ENCODE assay signal across 9 mouse cellular contexts in the genomic region with DNA sequence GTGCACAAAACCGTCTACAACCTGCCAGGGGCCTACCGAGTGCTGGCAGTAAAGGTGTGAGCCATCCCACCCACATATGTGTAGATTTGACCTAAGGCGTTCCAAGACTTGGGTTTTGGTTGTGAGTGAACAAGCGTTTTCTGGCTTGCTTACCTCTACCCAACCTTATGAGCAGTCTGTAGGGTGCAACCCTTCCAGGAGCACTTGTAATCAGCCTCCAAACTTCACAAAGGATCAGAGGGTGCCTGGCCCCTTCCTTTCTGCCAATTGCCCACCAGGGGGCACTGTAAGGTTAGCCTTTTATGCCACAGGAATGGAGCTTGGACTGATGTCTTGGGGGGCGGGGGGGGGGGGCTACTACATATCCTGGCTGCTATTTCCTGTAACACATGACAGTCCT. TPM values are rescaled to one million over a fixed set of nuclear protein-coding genes. Genes with fewer than 3 reads are reported as not detected.
DNase-seq lines count a peak whose midpoint lies in the region; ATAC-seq and TF ChIP-seq lines count a peak whose summit lies in the region.
"Had no signal": no experiment of that assay in that cellular context is flagged by ENCODE, and none has a peak within 500 bp of the region (broad histone marks: within the 10 kb centered on the region; RNA-seq: fewer than 3 reads in every experiment).

No protein-coding gene starts in this region.

- H3K4me2 ChIP-seq in lung, embryonic 14.5 days, result no peak overlapping the region
- no peak overlapping the region for H3K4me2 ChIP-seq in hindbrain, embryonic 11.5 days (replicated peaks; ENCODE audit: low read depth, low read length)
- no peak overlapping the region for H3K4me2 ChIP-seq in liver, embryonic 13.5 days
- H3K4me2 ChIP-seq in neural tube, embryonic 14.5 days (ENCODE audit: low read depth, low read length), result no peak overlapping the region

- no peaks in the 10 kb centered on the region for H3K9me3 ChIP-seq in lung, embryonic 14.5 days (ENCODE audit: low read depth, low read length)
- no peaks in the 10 kb centered on the region for H3K9me3 ChIP-seq in hindbrain, embryonic 11.5 days (ENCODE audit: control insufficient read depth, low read length)
- no peaks in the 10 kb centered on the region for H3K9me3 ChIP-seq in liver, embryonic 13.5 days (replicated peaks)
- H3K9me3 ChIP-seq in neural tube, embryonic 14.5 days (ENCODE audit: control insufficient read depth, low read length), result no peaks in the 10 kb centered on the region

- peak; percentile 76 for DNase-seq in lung, embryonic 14.5 days
- no peak for DNase-seq in lung, postnatal 25 days (ENCODE audit: low spot score)
- peak; percentile 55 for DNase-seq in brain, embryonic 14.5 days (ENCODE audit: low read depth)
- DNase-seq in hindbrain, embryonic 11.5 days (ENCODE audit: low spot score), result peak; percentile 79
- DNase-seq in liver, embryonic 13.5 days, result no peak
- DNase-seq in frontal cortex, postnatal 36 days (ENCODE audit: low spot score in 2 of 2), result no peak
- no peak for DNase-seq in urinary bladder, postnatal 14 days (ENCODE audit: low spot score)

- H3K27me3 ChIP-seq in lung, embryonic 14.5 days (ENCODE audit: insufficient read depth, low read length), result no peaks in the 10 kb centered on the region
- no peaks in the 10 kb centered on the region for H3K27me3 ChIP-seq in hindbrain, embryonic 11.5 days (ENCODE audit: control insufficient read depth, insufficient read depth, low read length)
- H3K27me3 ChIP-seq in liver, embryonic 13.5 days, result no peaks in the 10 kb centered on the region
- H3K27me3 ChIP-seq in neural tube, embryonic 14.5 days (ENCODE audit: control insufficient read depth, insufficient read depth, low read length), result no peaks in the 10 kb centered on the region

- peak; percentile 54 for ATAC-seq in lung, embryonic 14.5 days (ENCODE audit: insufficient read depth)
- peak; percentile 45; the same call in 1 of the 2 replicates for ATAC-seq in hindbrain, embryonic 11.5 days (ENCODE audit: low FRiP score)
- ATAC-seq in liver, embryonic 13.5 days (ENCODE audit: low read depth), result peak; percentile 47; the same call in 1 of the 2 replicates
- no peak; the same call in 1 of the 2 replicates for ATAC-seq in neural tube, embryonic 14.5 days (ENCODE audit: low read depth)

- no peak for TF ChIP-seq POLR2A in brain, embryonic 14.5 days (IDR thresholded peaks at IDR 0.05; ENCODE audit: borderline replicate concordance, extremely low read depth, insufficient read depth, insufficient read length, poor library complexity, severe bottlenecking)

- H3K4me3 ChIP-seq in lung, embryonic 14.5 days (ENCODE audit: low read depth, low read length), result no peak overlapping the region
- H3K4me3 ChIP-seq in hindbrain, embryonic 11.5 days (ENCODE audit: low read depth, low read length), result no peak overlapping the region
- no peak overlapping the region for H3K4me3 ChIP-seq in liver, embryonic 13.5 days (replicated peaks)
- no peak overlapping the region for H3K4me3 ChIP-seq in neural tube, embryonic 14.5 days (ENCODE audit: low read depth, low read length)
- H3K4me3 ChIP-seq: erythroblast, embryonic 14.5 days had no signal

- H3K27ac ChIP-seq in lung, embryonic 14.5 days (ENCODE audit: low read depth), result no peak overlapping the region
- H3K27ac ChIP-seq in hindbrain, embryonic 11.5 days (ENCODE audit: low read depth, low read length), result no peak overlapping the region
- no peak overlapping the region for H3K27ac ChIP-seq in liver, embryonic 13.5 days
- 0 out of 2 replicates have a peak overlapping the region, but pooled peaks have one; percentile 23 for H3K27ac ChIP-seq in neural tube, embryonic 14.5 days (ENCODE audit: low read depth, low read length)

- peaks cover 65% of the 10 kb centered on the region for H3K36me3 ChIP-seq in lung, embryonic 14.5 days (ENCODE audit: insufficient read depth)
- peaks cover 10% of the 10 kb centered on the region for H3K36me3 ChIP-seq in hindbrain, embryonic 11.5 days (ENCODE audit: control insufficient read depth, insufficient read depth, low read length)
- peaks cover 62% of the 10 kb centered on the region for H3K36me3 ChIP-seq in liver, embryonic 13.5 days
- peaks cover 31% of the 10 kb centered on the region; the same call in 1 of the 2 replicates for H3K36me3 ChIP-seq in neural tube, embryonic 14.5 days (ENCODE audit: control insufficient read depth, insufficient read depth, low read length)

- no peaks in the 10 kb centered on the region for H3K4me1 ChIP-seq in lung, embryonic 14.5 days (ENCODE audit: insufficient read depth)
- H3K4me1 ChIP-seq in hindbrain, embryonic 11.5 days (replicated peaks; ENCODE audit: control insufficient read depth, insufficient read depth, low read length), result no peaks in the 10 kb centered on the region
- peaks cover 5% of the 10 kb centered on the region; the same call in 1 of the 2 replicates for H3K4me1 ChIP-seq in liver, embryonic 13.5 days (replicated peaks)
- no peaks in the 10 kb centered on the region for H3K4me1 ChIP-seq in neural tube, embryonic 14.5 days (ENCODE audit: control insufficient read depth, insufficient read depth, low read length)

- WGBS in lung, embryonic 14.5 days, result 46% methylated on average over 5 of the region's 5 CpGs
- 67% methylated on average over 5 of the region's 5 CpGs for WGBS in hindbrain, embryonic 11.5 days
- whole genome bisulfite sequencing in liver, embryonic 13.5 days (ENCODE audit: insufficient replicate concordance), result 60% methylated on average over 5 of the region's 5 CpGs
- 53% methylated on average over 5 of the region's 5 CpGs for whole genome bisulfite sequencing in neural tube, embryonic 14.5 days

- no peak overlapping the region for H3K9ac ChIP-seq in lung, embryonic 14.5 days
- H3K9ac ChIP-seq in hindbrain, embryonic 11.5 days (ENCODE audit: low read depth, low read length), result no peak overlapping the region
- no peak overlapping the region for H3K9ac ChIP-seq in liver, embryonic 13.5 days
- no peak overlapping the region for H3K9ac ChIP-seq in neural tube, embryonic 14.5 days (replicated peaks; ENCODE audit: low read depth, low read length)

- TF ChIP-seq CTCF in lung, embryonic 14.5 days (IDR thresholded peaks at IDR 0.05; ENCODE audit: low read depth), result peak; percentile 82
- peak; percentile 74 for TF ChIP-seq CTCF in brain, embryonic 14.5 days (IDR thresholded peaks at IDR 0.05; ENCODE audit: borderline replicate concordance, extremely low read depth, insufficient read depth, insufficient read length)

RNA-seq across cellular contexts. Expression of a gene that starts 18.6 kb away (rescaled TPM):
- polyA plus RNA-seq in lung, embryonic 14.5 days (2014; fragmentation: Nextera tagmentation; extraction: Ambion mirVana), result not detected in 2 replicates
- 0.04 TPM in 1 of 2 replicates, not detected in the other for polyA plus RNA-seq in brain, embryonic 14.5 days (2012; rRNA removed)
- 0.13 TPM in 1 of 2 replicates, not detected in the other for polyA plus RNA-seq in hindbrain, embryonic 11.5 days (2014; fragmentation: Nextera tagmentation; extraction: Ambion mirVana)
- not detected in 2 replicates for polyA plus RNA-seq in liver, embryonic 13.5 days (2015; fragmentation: Nextera tagmentation; extraction: Ambion mirVana)
- polyA plus RNA-seq in neural tube, embryonic 14.5 days (2014; fragmentation: Nextera tagmentation; extraction: Ambion mirVana), result 0.08 TPM in 1 of 2 replicates, not detected in the other
- polyA plus RNA-seq: erythroblast, embryonic 14.5 days had no signal

RNA-seq across cellular contexts. Expression of a gene that starts 23.5 kb away (rescaled TPM):
- 54.9 and 62.8 TPM in 2 replicates for polyA plus RNA-seq in lung, embryonic 14.5 days (2014; fragmentation: Nextera tagmentation; extraction: Ambion mirVana)
- polyA plus RNA-seq in brain, embryonic 14.5 days (2012; rRNA removed), result 104 and 106 TPM in 2 replicates
- 44.3 and 59.6 TPM in 2 replicates for polyA plus RNA-seq in hindbrain, embryonic 11.5 days (2014; fragmentation: Nextera tagmentation; extraction: Ambion mirVana)
- 20.6 and 25.7 TPM in 2 replicates for polyA plus RNA-seq in liver, embryonic 13.5 days (2015; fragmentation: Nextera tagmentation; extraction: Ambion mirVana)
- polyA plus RNA-seq in neural tube, embryonic 14.5 days (2014; fragmentation: Nextera tagmentation; extraction: Ambion mirVana), result 9.2 and 11.8 TPM in 2 replicates

RNA-seq across cellular contexts. Expression of a gene that starts 50.2 kb away (rescaled TPM):
- polyA plus RNA-seq in lung, embryonic 14.5 days (2014; fragmentation: Nextera tagmentation; extraction: Ambion mirVana), result 1.8 and 2.1 TPM in 2 replicates
- polyA plus RNA-seq in brain, embryonic 14.5 days (2012; rRNA removed), result 0.11 and 0.14 TPM in 2 replicates
- polyA plus RNA-seq in hindbrain, embryonic 11.5 days (2014; fragmentation: Nextera tagmentation; extraction: Ambion mirVana), result 0.25 and 0.37 TPM in 2 replicates
- 0.36 and 0.37 TPM in 2 replicates for polyA plus RNA-seq in liver, embryonic 13.5 days (2015; fragmentation: Nextera tagmentation; extraction: Ambion mirVana)
- polyA plus RNA-seq in neural tube, embryonic 14.5 days (2014; fragmentation: Nextera tagmentation; extraction: Ambion mirVana), result 0.16 and 0.26 TPM in 2 replicates
- polyA plus RNA-seq: erythroblast, embryonic 14.5 days had no signal

RNA-seq across cellular contexts. Expression of a gene that starts 58.0 kb away (rescaled TPM):
- 13.5 and 16.1 TPM in 2 replicates for polyA plus RNA-seq in lung, embryonic 14.5 days (2014; fragmentation: Nextera tagmentation; extraction: Ambion mirVana)
- polyA plus RNA-seq in brain, embryonic 14.5 days (2012; rRNA removed), result 43.4 and 45.9 TPM in 2 replicates
- 13.8 and 14.5 TPM in 2 replicates for polyA plus RNA-seq in hindbrain, embryonic 11.5 days (2014; fragmentation: Nextera tagmentation; extraction: Ambion mirVana)
- 2.6 and 2.7 TPM in 2 replicates for polyA plus RNA-seq in liver, embryonic 13.5 days (2015; fragmentation: Nextera tagmentation; extraction: Ambion mirVana)
- 18.8 and 24.4 TPM in 2 replicates for polyA plus RNA-seq in neural tube, embryonic 14.5 days (2014; fragmentation: Nextera tagmentation; extraction: Ambion mirVana)

Comparison
In these comparisons a context has a peak if more than half of its experiments do, and no peak if none do; other contexts are left out.
1. DNase-seq: peak in lung, embryonic 14.5 days (single experiment), brain, embryonic 14.5 days (single experiment) and hindbrain, embryonic 11.5 days (single experiment); none in lung, postnatal 25 days (single experiment), liver, embryonic 13.5 days (single experiment), frontal cortex, postnatal 36 days (0 of 2) and urinary bladder, postnatal 14 days (single experiment).